Mouse (Mus musculus) neural tube, embryonic 11.5 days (tissue): ENCODE results near the gene Stab2. TPM values are rescaled to one million over a fixed set of nuclear protein-coding genes. Genes with fewer than 3 reads are reported as not detected.
A peak's percentile ranks its signal among the peaks of the same experiment; 100 is the strongest.

Source experiments
- ATAC-seq: fragments of 200-750 bp; cut with Nextera tagmentation; 2 replicates; pipeline ENCODE4 v1.8.0; 2017; ENCODE audit warnings: moderate number of reproducible peaks, mild to moderate bottlenecking, moderate TSS enrichment, moderate library complexity; ENCODE audit not compliant: insufficient read depth, low FRiP score, low TSS enrichment
- DNase-seq: peaks from one replicate; pipeline ENCODE4 v3.0.0-alpha.2; 2015; ENCODE audit warnings: low spot score
- H3K27ac ChIP-seq: fragments of 300-500 bp; sonication (generic); 2 replicates; pipeline ENCODE4 v1.5.1; 2014; ENCODE audit warnings: low read depth, mild to moderate bottlenecking, low read length
- H3K27me3 ChIP-seq: fragments of 300-500 bp; sonication (generic); 2 replicates; pipeline ENCODE4 v1.6.1; 2014; ENCODE audit warnings: mild to moderate bottlenecking, low read length, mixed read lengths; ENCODE audit not compliant: control insufficient read depth, insufficient read depth
- H3K36me3 ChIP-seq: fragments of 300-500 bp; sonication (generic); 2 replicates; pipeline ENCODE4 v1.6.1; 2014; ENCODE audit warnings: mild to moderate bottlenecking, low read length, moderate library complexity, mixed read lengths; ENCODE audit not compliant: control insufficient read depth, insufficient read depth
- H3K4me1 ChIP-seq: fragments of 300-500 bp; sonication (generic); 2 replicates; pipeline ENCODE4 v1.6.1; 2014; ENCODE audit warnings: low read length, mixed read lengths; ENCODE audit not compliant: control insufficient read depth, insufficient read depth
- H3K4me2 ChIP-seq: fragments of 300-500 bp; sonication (generic); 2 replicates; pipeline ENCODE4 v1.6.1; 2014; ENCODE audit warnings: low read depth, mild to moderate bottlenecking, moderate library complexity
- H3K4me3 ChIP-seq: fragments of 300-500 bp; sonication (generic); 2 replicates; pipeline ENCODE4 v1.5.1; 2014; ENCODE audit warnings: low read depth, low read length
- H3K9ac ChIP-seq: fragments of 300-500 bp; sonication (generic); 2 replicates; pipeline ENCODE4 v1.6.1; 2014; ENCODE audit warnings: mild to moderate bottlenecking, low read length
- H3K9me3 ChIP-seq: fragments of 300-500 bp; sonication (generic); 2 replicates; pipeline ENCODE4 v1.6.1; 2016; ENCODE audit warnings: low read length; ENCODE audit not compliant: control insufficient read depth
- WGBS: fragments of 180-500 bp; shearing (Covaris S2); extraction: QIAGEN DNeasy Blood & Tissue Kit; methylation state at CpG from one replicate; pipeline ENCODE4 v1.1.7; 2014; 5-methylcytosine and 5-hydroxymethylcytosine counted together
- polyA plus RNA-seq: library from polyadenylated mRNA; unstranded; fragments of >200 nt; fragmentation: Nextera tagmentation; extraction: Ambion mirVana; gene quantifications from 2 replicates; pipeline ENCODE4 v1.2.1, GENCODE M21; 2014

Stab2 gene
- polyA plus RNA-seq, 1 experiment from 2014 or later = 0.41 TPM

- H3K4me2 ChIP-seq = no peak overlapping the region
- H3K9ac ChIP-seq = no peak overlapping the region
- no peak overlapping the region for H3K27ac ChIP-seq
- H3K27me3 ChIP-seq = no peaks in the 10 kb centered on the region
- H3K4me3 ChIP-seq = no peak overlapping the region
- ATAC-seq (no peak), DNase-seq (no peak)
- no peaks in the 10 kb centered on the region for H3K9me3 ChIP-seq
- H3K4me1 ChIP-seq = no peaks in the 10 kb centered on the region
- whole genome bisulfite sequencing = 88% methylated on average over 6 of the region's 6 CpGs
- no peaks in the 10 kb centered on the region for H3K36me3 ChIP-seq
Observed at GRCm38 (mm10) chr10:86838827-86839226, 169.0 kb downstream of the Stab2 start.

- DNase-seq = no peak
- H3K27ac ChIP-seq = no peak overlapping the region
- H3K4me3 ChIP-seq = no peak overlapping the region
- no peak for ATAC-seq
- H3K4me1 ChIP-seq = no peaks in the 10 kb centered on the region; the same call in 1 of the 2 replicates
- H3K9ac ChIP-seq = no peak overlapping the region
- H3K36me3 ChIP-seq = no peaks in the 10 kb centered on the region
- no peaks in the 10 kb centered on the region for H3K27me3 ChIP-seq
- no peak overlapping the region for H3K4me2 ChIP-seq
- H3K9me3 ChIP-seq = no peaks in the 10 kb centered on the region
- WGBS = 86% methylated on average over 4 of the region's 4 CpGs
Observed at GRCm38 (mm10) chr10:86836784-86837183, 171.0 kb downstream of the Stab2 start.

- WGBS = 93% methylated on average over 2 of the region's 2 CpGs
- ATAC-seq = no peak
- no peaks in the 10 kb centered on the region for H3K9me3 ChIP-seq
- no peak overlapping the region for H3K4me3 ChIP-seq
- H3K9ac ChIP-seq = no peak overlapping the region
- H3K4me1 ChIP-seq = no peaks in the 10 kb centered on the region; the same call in 1 of the 2 replicates
- H3K27ac ChIP-seq = no peak overlapping the region
- H3K36me3 ChIP-seq = no peaks in the 10 kb centered on the region
- no peak overlapping the region for H3K4me2 ChIP-seq
- no peak for DNase-seq
- H3K27me3 ChIP-seq = no peaks in the 10 kb centered on the region
Observed at GRCm38 (mm10) chr10:86829515-86829914, 178.3 kb downstream of the Stab2 start.

DNA sequence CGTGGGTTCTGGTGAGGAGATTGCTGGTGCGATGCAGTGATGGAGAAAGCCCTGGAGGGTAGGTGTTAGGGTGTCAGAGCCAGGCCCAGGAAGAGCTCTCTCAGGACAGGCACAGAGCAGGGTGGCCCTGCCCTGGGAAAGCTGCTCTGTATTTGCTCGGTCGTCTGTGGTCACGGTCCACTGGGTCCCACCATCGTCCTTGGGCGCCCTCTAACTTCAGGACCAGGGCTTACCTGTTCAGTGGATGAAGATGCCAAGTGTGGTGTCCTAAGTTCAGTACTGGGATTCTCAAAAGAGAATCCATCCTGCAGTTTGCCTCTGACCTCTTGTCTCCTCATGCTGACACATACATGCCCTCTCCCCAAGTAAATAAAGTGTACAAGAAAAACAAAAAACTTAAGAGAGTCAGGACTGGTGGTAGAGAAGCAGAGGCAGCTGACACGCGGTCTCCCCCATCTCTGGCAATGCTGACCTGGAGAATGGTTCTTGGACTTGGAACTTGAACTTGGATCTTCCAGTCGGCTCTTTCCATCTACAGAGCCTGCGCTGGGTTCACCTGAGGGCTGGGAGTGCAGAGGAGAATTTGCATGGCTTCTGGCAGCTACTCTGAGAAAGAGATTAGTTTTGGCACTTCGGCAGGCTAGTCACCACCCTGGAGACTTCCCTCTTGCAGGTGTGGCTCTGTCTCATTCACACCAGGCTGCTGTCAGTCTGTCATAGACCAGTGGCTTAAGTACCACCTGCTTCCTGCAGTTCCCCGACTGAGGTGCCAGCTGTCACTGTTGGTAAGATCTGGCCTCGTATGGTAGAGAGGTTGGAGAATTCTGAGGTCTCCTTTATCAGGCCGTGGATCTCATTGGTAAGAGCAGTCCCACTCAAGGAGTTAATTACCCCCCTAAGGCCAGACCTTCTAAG is 179.3 kb downstream of the Stab2 start:
- WGBS = 87% methylated on average over 15 of the region's 15 CpGs
- H3K27me3 ChIP-seq = no peaks in the 10 kb centered on the region
- H3K4me1 ChIP-seq = no peaks in the 10 kb centered on the region; the same call in 1 of the 2 replicates
- H3K36me3 ChIP-seq = no peaks in the 10 kb centered on the region
- no peak overlapping the region for H3K27ac ChIP-seq
- H3K4me2 ChIP-seq = no peak overlapping the region
- DNase-seq = no peak
- no peak overlapping the region for H3K9ac ChIP-seq
- H3K4me3 ChIP-seq = no peak overlapping the region
- ATAC-seq = no peak
- no peaks in the 10 kb centered on the region for H3K9me3 ChIP-seq

GRCm38 (mm10) chr10:86826929-86827328 is 180.9 kb downstream of the Stab2 start:
- Histone ChIP-seq H3K9me3 (no peaks in the 10 kb centered on the region), H3K36me3 (no peaks in the 10 kb centered on the region), H3K4me3 (no peak overlapping the region), H3K9ac (no peak overlapping the region), H3K4me1 (no peaks in the 10 kb centered on the region; the same call in 1 of the 2 replicates), H3K4me2 (no peak overlapping the region), H3K27me3 (no peaks in the 10 kb centered on the region), H3K27ac (no peak overlapping the region)
- WGBS = 76% methylated on average over 3 of the region's 3 CpGs
- ATAC-seq (no peak), DNase-seq (no peak)

DNA sequence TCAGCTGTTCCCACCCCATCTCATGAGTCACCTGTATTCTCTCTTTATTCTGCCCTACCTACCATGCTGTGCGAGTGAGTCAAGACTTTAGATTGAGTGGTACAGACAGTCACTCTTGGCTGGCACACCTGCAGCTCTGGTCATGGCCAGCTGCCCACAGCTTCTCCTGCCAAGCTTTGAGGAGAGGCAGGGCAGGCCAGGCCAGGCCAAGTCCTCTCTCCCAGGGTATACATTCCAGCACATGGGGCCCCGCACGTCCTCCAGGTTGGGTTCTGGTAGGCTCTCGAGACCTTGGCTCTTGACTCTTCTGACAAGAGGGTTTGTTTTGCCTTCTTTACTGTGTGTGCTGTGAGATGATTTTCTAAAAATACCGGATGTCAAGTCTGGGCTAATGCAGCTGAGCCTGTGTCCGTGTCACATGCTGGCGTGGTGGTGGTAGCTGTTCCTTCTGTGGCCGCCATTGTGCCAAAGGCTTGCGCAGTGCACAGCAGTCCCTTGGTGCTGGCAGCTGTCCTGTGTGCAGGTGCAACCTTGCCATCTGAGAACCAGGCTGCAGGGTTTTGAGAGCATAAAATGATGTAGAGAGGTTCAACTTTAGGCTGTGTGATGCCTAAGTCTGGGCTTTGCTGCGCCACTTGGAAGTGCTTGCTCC is 181.8 kb downstream of the Stab2 start:
- Histone ChIP-seq H3K4me1 (no peaks in the 10 kb centered on the region), H3K27me3 (no peaks in the 10 kb centered on the region), H3K27ac (no peak overlapping the region), H3K9ac (no peak overlapping the region), H3K9me3 (no peaks in the 10 kb centered on the region), H3K4me3 (no peak overlapping the region), H3K4me2 (no peak overlapping the region), H3K36me3 (no peaks in the 10 kb centered on the region)
- ATAC-seq (no peak), DNase-seq (no peak)
- WGBS = 95% methylated on average over 10 of the region's 10 CpGs

DNA sequence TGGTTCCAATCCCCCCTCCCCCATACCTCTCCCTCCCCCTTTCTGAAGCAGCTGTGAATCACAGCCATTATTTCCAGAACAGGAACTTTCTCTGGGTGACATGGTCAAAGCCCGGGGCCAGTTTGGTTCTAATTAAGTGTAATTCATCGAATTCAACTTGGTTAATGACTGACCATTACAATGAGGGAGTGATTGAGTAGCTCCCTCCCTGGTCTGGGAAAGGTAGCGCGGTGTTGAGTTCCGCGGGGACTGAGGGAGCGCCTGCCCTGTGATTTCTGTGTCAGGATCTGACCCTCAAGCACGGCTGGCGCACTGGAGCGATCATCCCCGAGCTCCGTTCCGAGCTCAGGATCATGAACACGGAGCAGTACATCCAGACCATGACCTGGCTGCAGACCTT is 183.0 kb downstream of the Stab2 start:
- Histone ChIP-seq H3K27me3 (no peaks in the 10 kb centered on the region), H3K4me1 (peaks cover under 1% of the 10 kb centered on the region; the same call in 1 of the 2 replicates), H3K4me2 (no peak overlapping the region), H3K4me3 (no peak overlapping the region), H3K9ac (no peak overlapping the region), H3K36me3 (no peaks in the 10 kb centered on the region), H3K27ac (no peak overlapping the region), H3K9me3 (no peaks in the 10 kb centered on the region)
- 62% methylated on average over 14 of the region's 14 CpGs for WGBS
- ATAC-seq (peak; percentile 41; the same call in 1 of the 2 replicates), DNase-seq (no peak)

GRCm38 (mm10) chr10:86824093-86824492 is 183.7 kb downstream of the Stab2 start:
- DNase-seq = no peak
- Histone ChIP-seq H3K4me3 (no peak overlapping the region), H3K27me3 (no peaks in the 10 kb centered on the region), H3K9me3 (no peaks in the 10 kb centered on the region), H3K27ac (no peak overlapping the region), H3K9ac (no peak overlapping the region), H3K36me3 (no peaks in the 10 kb centered on the region), H3K4me2 (no peak overlapping the region), H3K4me1 (peaks cover 8% of the 10 kb centered on the region; the same call in 1 of the 2 replicates)
- ATAC-seq = no peak
- WGBS = 80% methylated on average over 6 of the region's 6 CpGs
